Mouse (Mus musculus) thymus, postnatal 14 days (tissue): ENCODE measurements around the gene Hoxd9.
A peak's percentile ranks its signal among the peaks of the same experiment; 100 is the strongest.

Experiments used
- DNase-seq: peaks from one replicate; pipeline ENCODE4 v3.0.0; 2021

Gene Hoxd9

GRCm38 (mm10) chr2:74735851-74736687 lies 38.5 kb downstream of the Hoxd9 start:
- DNase-seq = no peak

DNA sequence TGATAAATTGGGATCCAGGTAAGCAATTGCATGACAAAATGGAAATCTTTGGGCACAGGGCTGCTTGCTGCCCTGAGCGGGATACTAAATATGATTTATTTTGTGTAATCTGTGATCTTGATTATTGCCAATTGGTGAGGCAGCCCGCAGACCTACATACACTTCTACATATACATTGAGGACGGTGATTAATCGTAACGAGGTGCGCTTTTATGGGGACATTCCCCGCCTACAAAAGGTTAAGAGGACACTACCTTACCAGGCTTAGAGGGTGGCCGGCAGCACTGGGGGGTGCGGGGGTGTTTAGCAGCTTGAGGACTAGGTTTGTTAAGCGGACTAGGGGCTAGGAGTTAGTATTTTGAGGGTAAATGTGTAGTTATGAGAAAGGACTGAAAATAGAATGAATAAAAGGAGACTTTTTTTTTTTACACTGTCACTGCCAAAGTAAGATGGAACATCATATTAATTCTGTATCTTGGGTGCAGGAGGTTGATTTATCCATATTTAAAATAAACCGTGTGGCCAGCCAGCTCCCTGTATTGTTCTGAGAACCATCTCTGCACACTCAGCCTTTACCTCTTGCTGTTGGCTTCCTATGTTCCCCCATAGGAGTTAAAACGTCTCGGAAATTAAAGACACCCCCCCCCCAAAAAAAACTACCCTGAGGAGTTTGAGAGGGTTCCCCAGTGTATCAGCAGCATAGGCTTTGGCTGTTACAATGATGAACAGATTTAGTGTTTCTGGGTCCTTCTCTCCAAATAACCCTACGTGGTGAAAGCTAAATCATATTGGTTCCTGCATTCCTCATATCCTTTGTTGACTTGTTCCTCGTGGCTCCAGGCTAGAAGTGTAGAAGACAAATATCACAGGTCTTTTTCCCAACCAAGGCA lies 39.4 kb downstream of the Hoxd9 start:
- no peak for DNase-seq

- DNase-seq = no peak
Measured at GRCm38 (mm10) chr2:74737578-74738070, 40.1 kb downstream of the Hoxd9 start.

GRCm38 (mm10) chr2:74738623-74739475 lies 41.3 kb downstream of the Hoxd9 start:
- no peak for DNase-seq

- DNase-seq = no peak
Measured at GRCm38 (mm10) chr2:74739476-74739800, 41.9 kb downstream of the Hoxd9 start.

GRCm38 (mm10) chr2:74739869-74740268 lies 42.3 kb downstream of the Hoxd9 start:
- DNase-seq = no peak

GRCm38 (mm10) chr2:74740311-74741091 lies 43.0 kb downstream of the Hoxd9 start:
- no peak for DNase-seq

DNA sequence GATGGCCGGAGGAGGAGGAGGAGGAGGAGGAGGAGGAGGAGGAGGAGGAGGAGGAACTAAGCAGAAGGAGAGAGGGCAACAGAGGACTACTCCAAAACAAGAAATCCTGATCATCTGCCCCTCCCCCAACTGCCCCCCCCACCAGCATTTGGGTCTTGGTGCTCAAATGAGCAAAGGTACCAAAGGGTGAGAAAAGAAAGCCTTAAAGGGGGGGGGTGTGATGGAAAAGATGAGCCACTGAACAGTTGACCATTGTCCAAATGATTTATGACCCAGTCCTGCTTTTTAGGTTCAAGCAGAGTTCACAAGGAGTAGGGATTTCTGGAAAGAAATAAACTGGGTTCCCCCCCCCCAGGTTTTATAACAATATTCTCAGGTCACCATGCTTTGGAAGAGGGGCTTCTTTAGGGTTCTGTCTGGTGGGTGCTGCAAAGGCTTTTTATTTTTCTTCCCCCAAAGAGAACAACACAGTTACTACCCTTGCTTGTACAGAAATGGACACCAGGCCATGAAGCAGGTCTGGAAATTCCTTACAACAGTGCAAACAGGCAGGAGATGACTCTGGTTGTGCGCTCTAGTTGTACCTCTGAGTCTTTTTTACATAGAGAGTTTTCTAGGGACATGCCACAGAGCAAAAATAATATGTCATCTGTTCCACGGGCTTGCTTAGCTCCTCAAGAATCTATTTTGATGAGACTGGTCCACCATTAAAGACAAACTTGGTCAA lies 43.9 kb downstream of the Hoxd9 start:
- DNase-seq = no peak

DNA sequence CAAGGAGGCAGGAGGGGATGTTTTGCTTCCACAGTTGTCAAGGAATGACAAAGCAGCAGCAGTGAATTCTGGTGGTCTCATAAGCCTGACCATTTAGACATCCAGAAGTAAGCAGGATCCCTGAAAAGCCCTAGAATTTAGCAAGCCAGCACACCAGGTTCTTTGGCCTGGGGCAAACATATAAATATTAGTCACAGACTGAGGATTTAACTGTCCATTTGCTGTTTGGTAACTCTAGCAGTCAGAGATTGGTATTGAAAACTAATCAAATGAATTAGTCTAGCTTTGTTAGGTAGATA lies 44.4 kb downstream of the Hoxd9 start:
- DNase-seq = no peak

DNA sequence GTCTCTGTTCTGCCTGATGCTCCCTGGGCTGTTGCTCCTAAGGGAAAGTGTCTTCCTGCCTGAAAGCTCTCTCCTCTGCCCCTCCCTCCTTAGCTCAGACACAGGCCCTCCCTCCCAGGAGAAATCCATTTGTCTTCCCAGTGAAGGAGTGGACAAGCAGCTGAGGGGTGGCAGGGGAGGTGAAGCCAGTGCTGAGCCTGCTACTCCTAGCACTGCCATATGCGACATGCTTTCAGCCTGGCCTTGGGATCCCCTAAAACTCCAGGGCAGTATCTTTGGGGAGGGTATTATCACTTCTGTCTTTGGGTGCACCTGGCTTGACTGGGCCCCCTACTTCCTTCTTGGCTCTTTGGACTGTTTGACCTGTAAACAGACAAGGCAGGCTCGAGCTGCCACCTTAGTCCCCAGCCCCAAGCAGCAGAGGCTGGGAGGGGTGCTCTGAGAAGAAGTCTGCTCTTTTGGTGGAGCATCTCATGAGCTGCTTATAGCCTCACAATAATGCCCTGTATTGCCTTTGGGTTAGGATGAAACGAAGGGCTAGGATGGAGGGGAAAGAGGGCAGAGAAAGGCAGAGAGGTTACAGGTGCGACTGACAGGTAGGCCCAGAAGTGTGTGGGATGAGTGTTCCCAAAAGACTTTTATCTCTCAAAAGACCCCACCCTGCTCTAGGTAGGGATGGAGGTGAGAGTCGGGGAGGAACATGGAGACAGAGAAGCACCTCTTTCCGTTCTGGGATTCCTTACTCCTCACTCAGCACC lies 48.2 kb downstream of the Hoxd9 start:
- DNase-seq = no peak

DNA sequence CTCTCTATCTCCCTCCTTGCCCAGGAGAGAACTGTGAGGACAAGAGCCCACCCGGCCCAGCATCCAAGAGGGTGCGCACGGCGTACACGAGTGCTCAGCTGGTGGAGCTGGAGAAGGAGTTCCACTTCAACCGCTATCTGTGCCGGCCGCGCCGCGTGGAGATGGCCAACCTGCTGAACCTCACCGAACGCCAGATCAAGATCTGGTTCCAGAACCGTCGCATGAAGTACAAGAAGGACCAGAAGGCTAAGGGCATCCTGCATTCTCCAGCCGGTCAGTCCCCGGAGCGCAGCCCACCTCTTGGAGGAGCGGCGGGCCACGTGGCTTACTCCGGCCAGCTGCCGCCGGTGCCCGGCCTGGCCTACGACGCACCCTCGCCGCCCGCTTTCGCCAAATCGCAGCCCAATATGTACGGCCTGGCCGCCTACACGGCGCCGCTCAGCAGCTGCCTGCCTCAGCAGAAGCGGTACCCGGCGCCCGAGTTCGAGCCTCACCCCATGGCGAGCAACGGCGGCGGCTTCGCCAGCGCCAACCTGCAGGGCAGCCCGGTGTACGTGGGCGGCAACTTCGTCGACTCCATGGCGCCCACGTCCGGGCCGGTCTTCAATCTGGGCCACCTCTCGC lies 48.9 kb downstream of the Hoxd9 start:
- DNase-seq = no peak

DNA sequence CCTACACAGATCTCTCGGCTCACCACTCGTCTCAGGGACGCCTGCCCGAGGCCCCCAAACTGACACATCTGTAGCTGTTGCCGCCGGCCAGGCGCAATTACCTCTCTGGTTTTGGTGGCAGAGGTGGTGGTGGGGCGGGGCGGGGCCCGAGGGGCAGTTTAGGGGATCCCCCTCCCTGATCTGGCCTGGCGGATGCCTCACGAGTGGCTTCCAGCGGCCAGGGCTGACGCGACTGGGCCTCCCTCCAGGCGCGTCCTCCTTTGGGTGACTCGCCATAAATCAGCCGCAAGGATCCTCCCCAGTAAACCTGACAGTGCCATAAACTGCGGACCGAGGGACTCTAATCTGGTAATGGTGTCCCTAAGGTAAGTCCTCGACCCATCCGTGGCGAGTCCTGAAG lies 49.5 kb downstream of the Hoxd9 start:
- DNase-seq = no peak

DNA sequence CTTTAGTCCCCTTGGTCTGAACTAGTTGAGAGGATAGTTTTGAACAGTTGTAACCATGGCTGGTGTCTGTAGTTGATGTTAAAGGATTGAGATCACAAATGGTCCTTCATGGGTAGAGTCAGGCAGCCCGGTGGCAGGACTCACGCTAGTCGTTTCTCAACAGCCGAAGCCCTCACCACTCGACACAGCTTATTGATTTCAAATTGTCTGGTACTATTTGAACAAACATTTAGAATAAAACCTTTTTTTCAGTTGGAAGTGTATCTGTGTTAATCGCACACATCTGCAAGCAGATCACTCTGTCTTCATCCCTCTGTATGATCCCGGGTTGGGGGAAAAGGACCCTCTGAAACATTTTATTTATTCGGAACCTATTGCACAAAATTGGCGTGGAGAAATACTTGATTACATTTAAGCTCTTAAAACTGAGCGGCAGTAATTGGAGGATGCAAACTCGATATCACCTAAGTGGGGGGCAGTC lies 50.2 kb downstream of the Hoxd9 start:
- no peak for DNase-seq

GRCm38 (mm10) chr2:74748436-74748995 lies 51.0 kb downstream of the Hoxd9 start:
- DNase-seq = no peak

- peak; percentile 48 for DNase-seq
Measured at GRCm38 (mm10) chr2:74749337-74750121, 52.0 kb downstream of the Hoxd9 start.
